Mouse (Mus musculus) gastrocnemius, postnatal 10 days (tissue): ENCODE measurements around the gene Prss22. TPM values are rescaled to one million over a fixed set of nuclear protein-coding genes. Genes with fewer than 3 reads are reported as not detected.

Source experiments
- DNase-seq: peaks from one replicate; pipeline ENCODE4 v3.0.0; 2021; ENCODE audit warnings: mixed read lengths
- long read RNA-seq, 2 experiments: library from polyadenylated mRNA; stranded (forward); transcript quantifications; one replicate each; pipeline ENCODE4 v2.0.0; 2021
- total RNA-seq, 2 experiments: library from RNA; stranded (reverse); gene quantifications; 2 replicates each; pipeline ENCODE4 v1.2.3; 2021

Gene Prss22
- total RNA-seq: not detected
- long read RNA-seq, experiment 1: 0 reads
- long read RNA-seq, experiment 2: 0 reads

DNA sequence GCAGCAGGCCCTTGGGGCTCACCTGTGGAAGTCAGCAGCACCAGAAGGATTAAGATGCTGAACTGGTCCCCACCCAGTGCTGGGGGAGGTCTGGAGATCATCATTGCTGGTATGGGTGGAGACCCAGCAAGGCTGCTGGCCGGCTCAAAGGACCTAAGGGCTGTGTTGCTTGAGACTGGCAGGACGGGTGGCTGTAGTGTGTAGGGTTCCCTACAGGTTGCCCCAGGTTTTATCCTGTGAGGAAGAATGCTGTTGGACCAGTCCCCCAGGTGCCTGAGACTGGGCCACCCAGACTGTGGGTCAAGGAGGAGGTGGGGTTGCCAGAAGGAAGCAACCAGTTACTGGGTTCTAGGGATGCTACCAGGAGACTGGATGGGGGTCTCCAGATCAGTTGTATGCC, at the start of gene Prss22:
TSS of gene Prss22 (minus strand) at position 200 of the 400 bp plus-strand sequence.
- no peak for DNase-seq

DNA sequence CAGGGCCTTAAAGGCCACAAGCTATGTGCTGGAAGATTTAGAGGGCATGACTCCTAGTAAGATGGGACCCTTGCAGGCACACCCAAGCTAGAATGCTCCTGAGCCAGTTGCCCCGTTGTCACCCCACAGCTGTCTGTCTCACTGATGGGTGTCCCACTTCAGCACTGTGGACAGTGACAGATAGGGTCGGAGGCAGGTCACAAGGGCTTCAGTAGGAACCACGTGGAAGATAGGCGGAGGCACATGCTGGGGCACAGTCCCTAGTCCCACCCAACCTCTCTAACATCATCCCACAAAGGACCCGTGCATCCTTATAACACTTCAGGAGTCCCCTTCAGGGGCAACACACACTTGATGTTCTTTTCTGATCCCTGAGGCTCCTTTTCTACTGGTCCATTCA, 48.1 kb upstream of the Prss22 start:
- no peak for DNase-seq

DNA sequence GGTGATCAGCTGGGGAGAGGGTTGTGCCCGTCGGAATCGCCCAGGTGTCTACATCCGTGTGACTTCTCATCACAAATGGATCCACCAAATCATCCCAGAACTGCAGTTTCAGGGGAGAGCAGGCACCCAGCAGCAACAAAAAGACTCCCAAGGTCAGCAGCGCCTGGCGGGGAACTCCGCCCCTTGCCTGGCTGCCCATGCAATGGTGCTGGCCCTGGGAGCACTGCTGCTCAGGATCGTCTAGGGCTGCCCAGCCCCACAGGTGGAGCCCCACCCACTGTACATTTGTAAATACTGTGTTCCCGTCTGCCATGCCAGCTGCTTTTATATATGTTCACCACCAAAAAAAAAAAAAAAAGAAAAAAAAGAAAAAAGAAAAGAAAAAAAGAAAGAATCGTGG, 47.7 kb upstream of the Prss22 start:
- no peak for DNase-seq

DNA sequence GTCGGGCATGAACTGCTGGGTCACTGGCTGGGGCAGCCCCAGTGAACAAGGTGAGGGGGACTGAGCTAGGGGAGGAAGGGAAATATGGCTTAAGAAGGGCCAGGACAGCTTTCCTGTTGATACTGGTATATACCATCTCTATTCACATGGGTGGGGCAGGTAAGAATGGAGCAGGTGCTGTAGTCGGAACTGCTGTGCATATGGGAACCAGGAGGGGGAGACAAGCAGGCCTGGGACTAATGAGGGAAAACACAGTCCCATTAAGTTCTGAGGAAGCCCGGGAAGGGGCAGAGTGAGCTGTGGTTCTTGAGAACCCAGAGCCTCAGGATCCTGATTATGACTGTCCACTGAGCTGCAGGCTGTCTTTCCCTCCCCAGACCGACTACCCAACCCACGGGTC, 46.6 kb upstream of the Prss22 start:
- DNase-seq: no peak

DNA sequence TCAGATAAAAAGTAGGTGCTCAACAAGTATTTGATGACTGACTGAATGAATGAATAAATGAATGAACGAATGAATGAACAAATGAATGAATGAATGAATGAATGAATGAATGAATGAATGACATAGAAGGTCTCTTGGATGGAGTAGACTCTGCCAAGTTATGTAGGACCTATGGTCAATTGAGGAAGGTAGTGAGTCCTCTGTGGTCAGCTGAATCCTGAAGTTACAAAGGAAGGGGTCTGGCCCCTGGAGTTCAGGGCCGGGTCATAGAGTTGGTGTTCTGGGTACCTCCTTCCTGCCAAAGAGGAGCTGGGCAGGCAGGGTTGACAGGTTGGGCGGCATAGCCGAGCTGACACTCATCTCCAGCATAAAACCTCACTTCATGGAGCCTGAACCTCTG, 39.9 kb upstream of the Prss22 start, which contains the start of gene Prss27:
TSS of gene Prss27 (plus strand) at position 301 of the 400 bp plus-strand sequence.
- DNase-seq: no peak

DNA sequence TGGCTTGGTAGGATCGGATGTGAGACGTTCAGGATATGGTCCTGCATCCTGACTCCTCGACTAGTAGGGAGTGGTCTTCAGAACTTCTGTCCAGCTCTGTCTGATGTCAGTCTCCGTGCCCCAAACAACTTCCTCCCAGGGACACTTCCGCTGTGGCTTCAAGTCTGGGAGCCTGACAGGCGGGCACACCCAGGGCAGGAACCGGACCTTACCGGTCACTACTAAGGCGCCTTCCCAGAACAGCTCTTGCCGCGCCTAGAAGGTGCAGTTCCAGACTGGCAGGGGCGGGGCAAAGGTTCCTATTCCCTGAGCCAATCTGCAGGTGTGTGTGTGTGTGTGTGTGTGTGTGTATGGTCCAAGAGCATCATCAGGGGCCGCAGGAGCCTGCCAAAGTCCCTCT, 39.5 kb upstream of the Prss22 start:
- DNase-seq: no peak

DNA sequence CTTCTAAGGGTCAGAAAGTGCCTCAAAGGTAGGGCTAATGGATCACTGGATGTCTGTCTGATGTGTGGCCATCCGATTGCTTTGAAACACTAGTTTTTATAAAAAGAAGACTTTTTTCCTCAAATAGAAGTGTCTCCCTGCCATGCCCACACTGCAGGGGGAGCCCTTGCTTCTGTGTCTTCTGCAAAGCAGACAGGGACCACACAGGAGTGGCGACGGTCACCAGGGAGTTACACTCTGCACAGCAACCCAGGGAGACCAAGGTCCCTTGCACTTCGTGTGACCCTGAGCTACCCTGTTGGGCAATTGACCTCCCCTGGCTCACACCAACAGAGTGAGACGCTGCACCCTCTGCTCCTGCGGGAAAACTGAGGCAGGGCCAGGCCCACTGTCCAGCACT, 39.1 kb upstream of the Prss22 start:
- DNase-seq: no peak

DNA sequence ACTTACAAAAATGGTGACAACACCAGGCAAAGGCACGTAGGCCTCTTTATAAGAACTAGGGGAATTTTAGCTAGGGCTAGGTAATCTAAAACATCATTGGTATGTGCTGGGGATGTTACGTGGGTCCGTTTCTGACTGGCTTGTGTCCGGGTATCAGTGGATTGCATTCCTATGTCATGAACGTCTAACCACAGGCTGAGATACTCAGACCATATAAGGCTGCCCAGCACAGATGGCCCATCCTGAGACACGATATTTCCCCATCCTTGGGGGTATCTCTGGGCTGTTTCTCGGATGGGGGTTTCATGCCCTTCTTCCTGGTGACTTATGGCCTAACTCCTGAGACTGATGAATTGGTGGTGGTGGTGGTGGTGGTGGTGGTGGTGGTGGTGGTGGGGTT, 37.2 kb upstream of the Prss22 start:
- no peak for DNase-seq

DNA sequence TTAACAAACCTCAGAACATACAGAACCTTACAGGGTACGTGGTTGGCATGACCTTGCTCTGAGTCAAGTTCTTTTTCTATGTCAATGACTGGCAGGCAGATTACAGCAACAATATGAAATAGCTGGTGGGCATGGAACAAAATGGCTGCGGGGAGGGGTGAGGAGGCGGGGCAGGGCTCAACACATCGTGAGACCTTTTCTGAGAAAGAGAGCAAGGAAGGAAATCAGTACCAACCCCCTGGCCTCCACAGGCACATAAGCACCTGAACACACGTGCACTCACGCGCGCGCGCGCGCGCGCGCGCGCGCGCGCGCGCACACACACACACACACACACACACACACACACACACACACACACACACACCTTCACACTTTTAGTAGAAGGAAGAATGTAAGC, 32.7 kb upstream of the Prss22 start:
- DNase-seq: no peak

DNA sequence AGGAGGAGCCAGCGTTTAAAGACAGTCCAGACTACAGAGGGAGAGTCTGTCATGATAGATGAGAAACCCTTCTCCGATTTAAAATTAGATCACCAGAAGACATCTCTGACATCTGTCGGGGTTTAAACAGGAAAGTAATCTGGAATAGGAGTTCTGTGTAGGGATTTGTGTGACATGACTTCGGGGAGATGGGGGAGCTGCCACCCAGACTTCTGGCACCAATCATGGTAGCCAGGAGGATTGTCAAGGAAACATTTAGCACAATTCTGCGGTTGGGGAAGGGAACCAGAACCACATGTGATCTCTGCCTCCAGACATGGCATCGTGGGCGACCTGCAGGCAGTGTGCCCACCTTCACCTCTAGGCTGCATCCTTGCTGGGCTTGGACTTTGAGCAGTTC, 31.6 kb upstream of the Prss22 start:
- no peak for DNase-seq

DNA sequence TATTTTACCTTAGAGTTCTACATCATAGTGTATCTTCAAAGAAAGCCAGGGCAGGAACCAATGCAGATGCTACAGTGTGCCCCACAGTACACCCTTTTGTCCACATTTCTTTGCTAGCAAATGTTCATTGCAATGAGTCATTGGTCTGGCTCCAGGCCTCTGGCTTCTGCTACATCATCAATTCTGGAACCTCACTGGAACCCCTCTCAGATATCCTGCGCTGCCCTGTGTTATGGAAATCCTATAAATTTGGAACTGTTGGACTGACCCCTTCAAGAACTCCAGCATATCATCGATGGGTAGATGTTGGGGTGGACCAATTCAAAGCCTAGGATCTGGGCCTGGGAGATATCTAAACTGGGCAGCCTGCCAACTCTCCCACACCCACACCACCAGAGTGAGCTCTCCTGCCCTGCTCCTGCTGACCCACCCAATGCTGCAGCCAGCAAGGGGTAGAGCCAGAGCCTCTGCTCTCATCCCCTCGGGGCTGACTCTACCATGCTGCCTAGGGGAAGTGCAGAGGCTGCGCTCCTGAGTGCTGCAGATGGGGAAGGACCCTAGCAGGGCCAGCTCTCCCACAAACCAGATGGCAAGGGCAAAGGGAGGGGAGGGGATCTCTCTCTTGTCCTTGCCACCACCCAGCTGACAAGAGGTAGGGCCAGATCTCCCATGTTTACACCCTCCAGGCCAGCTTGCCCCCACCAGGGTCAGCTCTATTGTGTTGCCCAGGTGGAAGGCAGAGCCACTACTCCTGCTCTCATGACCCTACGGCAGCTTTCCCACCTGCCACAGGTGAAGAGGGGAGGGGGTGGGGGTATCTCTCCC, 23.7 kb upstream of the Prss22 start:
- DNase-seq: peak; percentile 33

DNA sequence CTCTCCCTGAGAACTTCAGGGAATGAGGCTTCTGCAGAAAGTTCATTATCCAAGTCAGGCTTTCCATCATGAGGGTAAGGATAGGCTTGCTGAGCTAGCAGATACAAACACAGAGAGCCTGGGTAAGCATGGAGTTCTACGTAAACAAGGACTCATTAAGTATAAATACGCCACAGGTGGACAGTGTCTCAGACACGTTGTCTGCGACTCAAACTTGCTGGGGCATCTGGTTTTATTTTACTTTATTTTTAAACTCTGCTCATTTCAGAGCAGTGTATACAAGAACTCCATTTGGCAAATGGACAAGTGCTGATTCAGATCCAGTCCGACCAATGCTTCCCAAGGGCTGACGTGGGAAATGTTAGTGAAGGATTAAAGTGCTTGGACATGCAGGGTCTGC, 22.8 kb upstream of the Prss22 start:
- DNase-seq: no peak

DNA sequence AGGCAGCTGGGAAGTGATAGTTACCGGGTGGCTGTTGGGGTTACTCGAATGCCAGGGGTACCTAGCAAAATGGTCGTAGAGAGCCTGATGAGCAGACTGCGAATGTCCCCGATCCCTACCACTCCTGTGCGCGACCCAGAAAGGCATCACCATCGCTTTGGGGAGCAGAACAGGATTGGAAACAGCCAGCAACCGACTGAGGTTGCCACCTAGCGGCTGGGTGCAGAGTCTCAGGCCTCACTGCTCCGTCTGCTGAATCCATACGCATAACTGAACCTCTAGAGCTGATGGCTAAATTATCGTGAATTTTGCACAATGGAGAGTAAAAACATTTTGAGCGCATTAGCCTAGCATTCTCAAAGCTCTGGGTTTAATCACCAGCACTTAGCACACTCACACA, 17.8 kb upstream of the Prss22 start:
- DNase-seq: no peak

DNA sequence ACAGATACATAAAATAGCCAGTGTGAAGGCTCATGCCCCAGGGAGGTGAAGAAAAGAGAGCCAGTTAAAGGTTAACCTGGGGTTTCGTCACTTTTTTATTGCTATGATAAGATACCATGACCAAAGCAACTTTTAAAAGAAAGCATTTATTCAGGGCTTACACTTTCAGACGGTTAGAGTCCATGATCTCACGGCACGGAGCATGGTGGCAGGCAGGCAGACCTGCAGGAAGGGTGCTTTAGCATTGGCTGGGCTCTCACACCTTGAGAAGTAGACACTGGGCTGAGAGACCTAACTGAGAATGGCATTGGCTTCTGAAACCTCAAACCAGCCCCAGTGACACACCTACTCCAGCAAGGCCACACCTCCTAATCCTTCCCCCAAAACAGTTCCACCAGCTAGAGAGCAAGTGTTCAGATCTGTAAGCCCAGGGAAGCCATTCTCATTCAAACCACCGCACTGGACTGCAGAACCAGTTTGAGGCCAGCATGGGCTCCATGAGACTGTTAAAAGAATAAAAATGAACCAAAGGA, 16.6 kb upstream of the Prss22 start:
- DNase-seq: no peak

DNA sequence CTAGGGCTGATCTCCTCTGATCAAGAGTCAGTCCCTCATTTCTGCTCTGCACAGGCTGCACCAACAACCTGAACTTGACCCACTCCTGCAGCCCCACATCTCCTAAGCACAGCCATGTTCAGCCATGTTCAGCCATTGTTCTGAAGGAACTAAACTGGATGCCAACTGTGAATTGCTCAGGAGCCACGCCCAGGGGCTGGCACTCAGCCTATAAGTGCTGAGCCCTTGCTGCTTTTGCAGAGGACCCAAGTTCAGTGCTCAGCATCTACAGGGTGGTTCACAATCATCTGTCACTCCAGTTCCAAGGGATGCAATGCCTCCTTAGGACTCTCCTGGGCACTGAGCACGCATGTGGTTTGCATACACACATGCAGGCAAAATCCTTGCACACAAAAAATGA, 15.0 kb upstream of the Prss22 start:
- no peak for DNase-seq

DNA sequence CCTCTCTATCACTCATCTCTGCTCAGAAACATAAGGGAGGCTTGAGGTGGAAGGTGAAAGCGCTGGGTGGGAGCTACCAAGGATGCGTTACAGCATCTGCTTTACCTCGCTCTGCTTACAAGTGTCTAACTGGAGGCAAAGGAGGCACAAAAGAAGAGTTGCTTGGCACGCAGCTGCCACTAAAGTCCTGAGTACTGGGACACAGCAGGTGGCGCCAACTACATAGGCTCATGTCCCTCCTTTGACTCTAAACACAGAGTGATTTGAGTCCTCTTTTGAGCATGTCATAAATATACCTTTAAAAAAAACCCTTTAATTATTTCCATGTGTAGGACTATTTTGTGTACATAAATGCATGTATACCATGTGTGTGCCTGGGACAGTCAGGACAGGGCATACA, 11.7 kb upstream of the Prss22 start:
- DNase-seq: no peak

DNA sequence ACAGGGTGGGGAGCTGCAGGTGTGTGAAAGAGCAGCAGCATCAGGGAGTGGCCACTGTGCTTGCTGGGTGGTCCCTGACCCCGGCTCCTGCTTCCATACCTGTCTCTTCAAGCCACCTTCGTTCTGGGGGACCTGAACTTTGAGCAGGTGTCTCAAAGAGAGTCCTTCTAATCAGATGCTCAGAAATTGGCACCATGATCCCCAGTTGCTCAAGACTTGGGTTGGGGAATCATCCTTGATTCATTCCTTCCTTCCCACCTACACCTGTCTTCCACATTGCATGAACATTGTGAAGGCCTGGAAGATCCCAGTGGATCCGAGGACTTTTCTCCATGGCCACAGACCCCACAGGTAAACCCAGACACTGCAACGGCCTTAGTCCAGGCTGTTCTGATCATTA, 10.2 kb upstream of the Prss22 start:
- no peak for DNase-seq

DNA sequence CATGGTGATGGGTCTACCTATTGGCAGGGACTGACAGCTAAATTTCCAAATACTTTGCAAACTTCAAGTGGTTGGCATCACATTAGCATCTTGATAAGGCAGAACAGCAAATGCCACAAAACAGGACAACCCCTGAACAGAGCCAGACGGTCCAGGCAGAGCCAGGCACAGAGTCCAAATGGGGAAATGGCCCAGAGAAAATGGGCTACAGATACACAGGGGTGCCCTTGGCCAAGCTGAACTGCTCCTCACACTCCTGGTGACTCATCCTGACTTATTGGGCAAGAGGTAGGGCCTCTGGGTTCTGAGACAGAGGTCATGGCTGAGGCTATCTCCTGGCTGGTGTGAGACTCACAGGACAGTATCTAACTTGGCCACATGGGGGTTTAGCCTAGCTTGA, 9.5 kb upstream of the Prss22 start:
- DNase-seq: no peak

DNA sequence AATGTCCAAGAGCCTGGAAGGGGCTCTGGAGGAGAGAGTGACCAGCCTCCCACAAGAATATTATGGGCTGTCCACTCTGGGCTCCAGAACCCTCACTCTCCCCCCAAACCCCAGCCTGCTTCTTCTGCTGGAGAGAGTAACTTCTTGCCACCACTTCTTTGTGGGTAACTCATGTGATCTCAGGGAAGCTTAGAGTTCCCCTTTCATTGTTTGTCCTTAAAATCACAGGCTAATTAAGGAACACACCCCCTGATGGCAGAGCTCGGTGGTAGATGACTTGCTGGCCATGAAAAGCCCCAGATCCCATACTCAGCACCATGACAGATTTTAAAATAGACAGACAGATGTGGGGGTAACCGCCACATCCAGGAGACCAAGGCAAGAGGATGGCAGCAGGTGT, 9.0 kb upstream of the Prss22 start:
- no peak for DNase-seq

DNA sequence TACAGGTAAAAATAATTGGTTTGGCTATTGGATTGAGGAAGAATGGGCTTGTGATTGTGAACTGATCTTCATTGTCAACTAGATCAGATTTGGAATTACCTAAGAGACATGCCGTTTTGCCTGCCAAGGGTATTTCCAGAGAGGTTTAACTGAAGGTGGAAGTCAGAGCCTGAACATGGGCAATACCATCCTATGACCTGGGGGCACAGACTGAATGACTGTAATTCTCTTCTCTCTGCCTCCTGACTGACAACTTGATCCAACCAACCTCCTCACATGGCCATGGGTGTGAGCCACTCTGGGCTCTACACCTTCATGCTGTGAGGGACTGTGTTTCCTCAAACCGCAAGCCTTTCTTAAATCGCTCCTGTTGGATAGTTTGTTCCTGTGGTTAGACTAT, 7.1 kb upstream of the Prss22 start:
- DNase-seq: no peak

DNA sequence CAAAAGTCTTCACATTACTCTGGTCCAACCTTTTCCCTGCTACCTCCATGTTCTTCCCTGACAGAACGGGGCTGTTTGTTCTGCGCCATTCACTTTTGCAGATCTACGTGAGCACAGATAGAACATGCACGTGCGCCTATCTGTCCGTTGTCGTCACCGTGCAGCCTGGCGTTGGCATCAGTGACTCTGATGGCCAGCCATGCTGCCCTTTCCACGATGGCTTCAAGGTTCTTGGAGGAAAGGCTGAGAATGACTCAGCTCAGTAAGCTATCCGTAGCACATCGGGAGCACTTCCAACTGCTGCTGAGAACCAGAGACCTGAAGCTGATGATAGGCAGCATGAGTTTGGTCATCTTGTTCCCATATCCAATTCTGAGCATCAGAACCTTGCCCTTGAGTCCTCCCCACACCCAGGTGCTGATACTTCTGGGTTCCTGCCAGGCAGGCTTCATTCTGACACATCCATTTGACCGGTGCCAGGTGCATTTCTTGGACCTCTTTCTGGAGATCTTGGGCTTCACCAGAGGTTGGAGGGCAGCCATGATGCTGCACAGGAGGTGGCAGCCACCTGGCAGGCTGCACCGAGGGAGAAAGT, 6.3 kb upstream of the Prss22 start:
- DNase-seq: no peak

DNA sequence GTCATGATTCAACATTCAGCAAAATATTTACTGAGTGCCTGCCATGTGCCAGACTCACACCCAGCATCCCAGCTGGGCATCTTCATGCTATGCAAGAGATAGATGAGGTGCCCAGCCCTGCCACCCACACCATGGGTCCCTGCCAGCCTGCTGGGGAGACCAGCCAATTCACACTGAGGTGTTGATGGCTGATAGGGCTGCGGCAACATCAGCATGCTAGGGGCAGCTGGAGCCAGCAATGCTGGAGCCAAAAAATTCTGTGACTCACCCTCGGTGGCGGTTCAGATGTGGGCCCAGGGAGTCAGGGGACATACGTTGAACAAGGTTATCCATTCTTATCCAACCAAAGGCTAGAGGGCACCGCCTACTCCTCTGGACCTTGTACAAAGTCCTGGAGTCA, 2.5 kb upstream of the Prss22 start:
- DNase-seq: peak; percentile 52

DNA sequence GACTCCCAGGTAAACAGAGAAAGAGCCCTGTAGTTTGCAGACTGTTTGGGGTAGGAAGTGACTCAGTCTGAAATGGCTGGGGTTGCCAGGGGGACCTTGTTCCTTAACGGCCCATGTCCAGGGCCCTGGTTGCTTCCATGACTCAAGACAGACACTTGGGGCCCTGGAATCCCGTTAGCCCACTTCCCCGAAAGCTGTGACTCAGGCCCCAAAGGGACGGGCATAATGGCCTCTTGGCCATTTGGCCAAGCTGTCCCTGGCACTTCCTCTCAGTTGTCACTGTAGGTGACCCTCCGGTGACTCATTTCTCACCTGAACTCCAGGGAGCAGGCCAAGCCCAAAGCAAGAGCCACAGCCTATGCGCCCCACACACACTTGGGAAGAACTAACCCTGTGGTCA, 483 bp upstream of the Prss22 start:
- no peak for DNase-seq

DNA sequence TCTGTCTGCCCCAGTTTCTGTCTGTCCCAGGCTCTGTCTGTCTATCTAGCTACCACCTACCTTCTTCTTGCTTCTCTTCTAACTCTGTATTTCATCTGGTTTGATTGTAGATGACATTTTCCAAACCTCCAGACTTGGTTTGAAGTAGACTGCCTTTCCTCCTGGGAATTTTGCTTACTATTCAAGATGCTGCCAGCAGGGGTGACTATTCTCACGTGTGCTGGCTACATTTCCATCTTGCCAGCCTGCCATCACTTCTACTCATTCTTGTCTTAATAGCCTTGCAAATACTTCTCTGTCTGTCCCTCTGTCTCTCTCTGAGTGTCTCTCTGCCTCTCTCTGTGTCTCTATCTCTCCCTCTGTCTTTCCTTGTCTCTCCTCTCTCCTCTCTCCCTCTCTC, 2.5 kb downstream of the Prss22 start:
- DNase-seq: no peak
